Mouse (Mus musculus) limb, embryonic 14.5 days (tissue): ENCODE data around the gene Apol9a. TPM values are rescaled to one million over a fixed set of nuclear protein-coding genes. Genes with fewer than 3 reads are reported as not detected.

Source experiments
- ATAC-seq: fragments of 200-750 bp; cut with Nextera tagmentation; 2 replicates; pipeline ENCODE4 v1.8.0; 2017; ENCODE audit warnings: low read depth, moderate number of reproducible peaks, moderate TSS enrichment; ENCODE audit not compliant: low FRiP score
- DNase-seq: peaks from one replicate; pipeline ENCODE4 v3.0.0-alpha.2; 2015; ENCODE audit warnings: low spot score
- H3K27ac ChIP-seq: fragments of 300-500 bp; sonication (generic); replicated peaks from 2 replicates; pipeline ENCODE4 v1.5.1; 2014; ENCODE audit warnings: low read depth, mild to moderate bottlenecking, low read length, moderate library complexity, mixed read lengths
- H3K27me3 ChIP-seq: fragments of 300-500 bp; sonication (generic); 2 replicates; pipeline ENCODE4 v1.6.1; 2014; ENCODE audit warnings: low read length, mixed read lengths; ENCODE audit not compliant: control insufficient read depth, insufficient read depth
- H3K36me3 ChIP-seq: fragments of 300-500 bp; sonication (generic); 2 replicates; pipeline ENCODE4 v1.6.1; 2014; ENCODE audit warnings: mild to moderate bottlenecking, low read length, moderate library complexity, mixed read lengths; ENCODE audit not compliant: control insufficient read depth, insufficient read depth
- H3K4me1 ChIP-seq: fragments of 300-500 bp; sonication (generic); 2 replicates; pipeline ENCODE4 v1.6.1; 2014; ENCODE audit warnings: antibody characterized with exemption, low read length, mixed read lengths; ENCODE audit not compliant: control insufficient read depth, insufficient read depth
- H3K4me2 ChIP-seq: fragments of 300-500 bp; sonication (generic); replicated peaks from 2 replicates; pipeline ENCODE4 v1.6.1; 2014; ENCODE audit warnings: low read depth, mild to moderate bottlenecking, low read length, moderate library complexity; ENCODE audit not compliant: severe bottlenecking
- H3K4me3 ChIP-seq: fragments of 300-500 bp; sonication (generic); replicated peaks from 2 replicates; pipeline ENCODE4 v1.5.1; 2014; ENCODE audit warnings: low read length
- H3K9ac ChIP-seq: fragments of 300-500 bp; sonication (generic); 2 replicates; pipeline ENCODE4 v1.6.1; 2014; ENCODE audit warnings: mild to moderate bottlenecking, low read depth, low read length, moderate library complexity; ENCODE audit not compliant: severe bottlenecking
- H3K9me3 ChIP-seq: fragments of 300-500 bp; sonication (generic); 2 replicates; pipeline ENCODE4 v1.6.1; 2016; ENCODE audit warnings: low read length; ENCODE audit not compliant: control insufficient read depth
- POLR2A ChIP-seq: fragments of 200-500 bp; IDR thresholded peaks from 2 replicates; pipeline ENCODE4 v1.8.0; 2012; ENCODE audit warnings: inconsistent platforms, mild to moderate bottlenecking, moderate library complexity, borderline replicate concordance; ENCODE audit not compliant: insufficient read depth, insufficient read length; ENCODE audit errors: extremely low read depth
- WGBS: fragments of 180-500 bp; shearing (Covaris S2); extraction: QIAGEN DNeasy Blood & Tissue Kit; methylation state at CpG from one replicate; pipeline ENCODE4 v1.1.7; 2014; 5-methylcytosine and 5-hydroxymethylcytosine counted together
- polyA plus RNA-seq, 2 experiments: library from polyadenylated mRNA; depleted of rRNA in 1 of 2; stranded (reverse) in 1 of 2; unstranded in 1 of 2; fragments of >200 nt; fragmentation: Nextera tagmentation in 1 of 2; extraction: Ambion mirVana in 1 of 2; gene quantifications; 2 replicates each; pipeline versions ENCODE4 v1.2.1 to v1.2.3; 2012 to 2014

The Apol9a gene
- polyA plus RNA-seq, 2 experiments: 0.06 TPM; not detected in 1

- DNase-seq (no peak), ATAC-seq (no peak)
- Histone ChIP-seq H3K9me3 (no peaks in the 10 kb centered on the region), H3K27me3 (no peaks in the 10 kb centered on the region), H3K4me3 (no peak overlapping the region), H3K36me3 (no peaks in the 10 kb centered on the region), H3K4me2 (no peak overlapping the region), H3K27ac (no peak overlapping the region), H3K9ac (no peak overlapping the region), H3K4me1 (no peaks in the 10 kb centered on the region)
- TF ChIP-seq POLR2A: no peak
- 78% methylated on average over 2 of the region's 2 CpGs for WGBS
Observed at GRCm38 (mm10) chr15:77387462-77387861, 23.5 kb downstream of the Apol9a start.

- Histone ChIP-seq H3K9me3 (no peaks in the 10 kb centered on the region), H3K27me3 (no peaks in the 10 kb centered on the region), H3K36me3 (no peaks in the 10 kb centered on the region), H3K9ac (no peak overlapping the region), H3K4me1 (no peaks in the 10 kb centered on the region), H3K27ac (no peak overlapping the region), H3K4me3 (no peak overlapping the region), H3K4me2 (no peak overlapping the region)
- no peak for ATAC-seq
- no peak for DNase-seq
- no peak for TF ChIP-seq POLR2A
- 90% methylated on average over 7 of the region's 7 CpGs for WGBS
Observed at GRCm38 (mm10) chr15:77384340-77385030, 26.4 kb downstream of the Apol9a start.

- no peak for TF ChIP-seq POLR2A
- Histone ChIP-seq H3K27me3 (no peaks in the 10 kb centered on the region), H3K9ac (no peak overlapping the region), H3K9me3 (no peaks in the 10 kb centered on the region), H3K4me3 (no peak overlapping the region), H3K4me2 (no peak overlapping the region), H3K4me1 (no peaks in the 10 kb centered on the region), H3K27ac (no peak overlapping the region), H3K36me3 (no peaks in the 10 kb centered on the region)
- ATAC-seq (no peak), DNase-seq (no peak)
- WGBS: 67% methylated on average over 1 of the region's 1 CpGs
Observed at GRCm38 (mm10) chr15:77382880-77383279, 28.1 kb downstream of the Apol9a start.

GRCm38 (mm10) chr15:77382271-77382850, 28.6 kb downstream of the Apol9a start:
- DNase-seq (no peak), ATAC-seq (no peak)
- Histone ChIP-seq H3K27me3 (no peaks in the 10 kb centered on the region), H3K4me3 (no peak overlapping the region), H3K9ac (no peak overlapping the region), H3K4me2 (no peak overlapping the region), H3K4me1 (no peaks in the 10 kb centered on the region), H3K36me3 (no peaks in the 10 kb centered on the region), H3K27ac (no peak overlapping the region), H3K9me3 (no peaks in the 10 kb centered on the region)
- no peak for TF ChIP-seq POLR2A
- 82% methylated on average over 11 of the region's 11 CpGs for WGBS

GRCm38 (mm10) chr15:77381481-77381880, 29.5 kb downstream of the Apol9a start:
- Histone ChIP-seq H3K36me3 (no peaks in the 10 kb centered on the region), H3K4me2 (no peak overlapping the region), H3K27ac (no peak overlapping the region), H3K4me1 (no peaks in the 10 kb centered on the region), H3K27me3 (no peaks in the 10 kb centered on the region), H3K9ac (no peak overlapping the region), H3K4me3 (no peak overlapping the region), H3K9me3 (no peaks in the 10 kb centered on the region)
- no peak for TF ChIP-seq POLR2A
- ATAC-seq: no peak
- WGBS: 71% methylated on average over 6 of the region's 6 CpGs
- DNase-seq: no peak
